Mouse (Mus musculus): ENCODE measurements around the gene Aqp2. TPM values are rescaled to one million over a fixed set of nuclear protein-coding genes. Genes with fewer than 3 reads are reported as not detected.

Aqp2 gene
- total RNA-seq (2021) = 0.82 TPM in 1 of 2 replicates, not detected in the other
- long read RNA-seq, partial matches to known transcripts = 0 of 2 reads
- long read RNA-seq, other reads (novel, unspliced or antisense) = 0 of 2 reads

- peak; percentile 28 for DNase-seq
Measured at GRCm38 (mm10) chr15:99578802-99579485, at the start of gene Aqp2. TSS of gene Aqp2 (plus strand) at chr15:99579055.

DNA sequence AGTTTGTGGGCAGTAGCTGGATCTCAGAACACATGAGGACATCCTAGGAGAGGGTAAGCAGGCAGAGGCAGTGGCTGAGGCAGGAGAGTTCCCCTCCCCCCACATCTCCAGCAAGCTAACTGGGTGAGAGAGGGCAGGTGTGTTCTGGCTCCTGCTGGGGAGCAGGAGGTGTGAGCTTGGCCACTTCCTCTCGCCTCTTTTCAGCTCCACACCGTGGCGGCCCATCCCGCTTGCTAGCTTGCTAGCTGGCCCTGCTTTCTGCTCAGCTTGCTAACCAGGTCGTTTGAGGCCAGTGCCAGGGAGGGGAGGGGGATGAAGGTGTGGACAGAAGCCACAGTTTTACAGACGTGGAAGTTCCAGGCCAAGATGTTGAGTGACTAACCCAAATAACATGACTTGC is 47.7 kb upstream of the Aqp2 start:
- DNase-seq = no peak

DNA sequence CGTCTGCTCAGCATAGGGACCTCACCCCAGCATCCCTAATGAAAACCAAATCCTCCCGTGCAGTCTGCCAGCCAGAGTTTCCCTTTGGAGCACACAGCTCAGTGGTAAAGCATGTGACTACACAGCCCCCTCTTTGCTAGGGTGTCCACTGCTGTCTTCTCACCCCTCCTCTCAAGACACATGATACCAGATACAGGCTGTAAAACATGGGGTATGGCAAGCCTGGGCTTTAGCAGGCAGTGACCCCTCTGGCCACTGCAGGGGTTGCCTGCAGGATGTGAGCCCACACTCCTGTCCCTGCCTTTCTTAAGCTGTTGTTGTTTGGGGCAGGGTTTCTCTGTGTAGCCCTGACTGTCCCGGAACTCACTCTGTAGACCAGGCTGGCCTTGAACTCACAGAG is 46.8 kb upstream of the Aqp2 start:
- DNase-seq = no peak

- DNase-seq = no peak
Measured at GRCm38 (mm10) chr15:99536889-99537862, 41.7 kb upstream of the Aqp2 start.

DNA sequence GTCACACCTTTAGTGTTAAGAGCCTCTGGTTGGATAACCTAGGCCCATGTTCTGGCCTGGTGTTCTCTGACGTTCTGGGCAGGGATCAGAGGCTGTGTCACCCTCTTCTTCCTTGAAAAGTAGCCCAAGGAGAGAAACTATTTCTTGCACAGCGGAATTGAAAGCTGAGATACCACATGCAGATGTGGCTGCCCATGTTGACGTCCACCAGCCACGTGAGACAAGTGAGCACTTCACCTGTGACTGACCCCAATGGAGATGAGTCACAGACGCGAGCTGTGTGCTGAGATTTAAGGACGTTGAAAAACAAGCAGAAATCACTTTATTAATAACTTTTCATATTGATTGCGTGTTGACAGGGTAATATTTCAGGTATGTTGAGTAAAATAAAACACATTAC is 39.0 kb upstream of the Aqp2 start:
- DNase-seq = no peak

GRCm38 (mm10) chr15:99544047-99544446 is 34.8 kb upstream of the Aqp2 start:
- no peak for DNase-seq

GRCm38 (mm10) chr15:99546596-99546995 is 32.3 kb upstream of the Aqp2 start:
- DNase-seq = no peak

GRCm38 (mm10) chr15:99547732-99548131 is 31.1 kb upstream of the Aqp2 start:
- no peak for DNase-seq

- no peak for DNase-seq
Measured at GRCm38 (mm10) chr15:99549901-99550300, 29.0 kb upstream of the Aqp2 start.

DNA sequence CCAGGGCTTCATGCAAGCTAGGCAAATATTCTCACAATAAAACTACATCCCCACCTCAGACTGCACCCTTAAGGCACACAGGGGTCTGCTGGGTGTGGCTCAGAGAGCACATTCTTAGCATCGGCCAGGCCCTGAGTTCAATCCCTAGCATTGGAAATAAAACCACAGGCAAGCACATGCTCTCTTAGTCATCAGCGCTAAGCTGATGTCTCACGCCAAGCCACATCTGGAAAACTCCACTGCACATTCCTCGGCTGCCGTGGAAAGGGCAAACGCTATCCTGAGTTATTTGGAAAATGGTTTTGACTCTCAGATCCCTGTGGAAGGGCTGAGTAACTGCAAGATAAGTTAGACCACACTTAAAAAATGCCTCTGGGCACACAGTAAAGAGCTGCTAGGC is 25.1 kb upstream of the Aqp2 start:
- no peak for DNase-seq

- no peak for DNase-seq
Measured at GRCm38 (mm10) chr15:99558947-99559346, 19.9 kb upstream of the Aqp2 start.

- DNase-seq = no peak
Measured at GRCm38 (mm10) chr15:99560246-99560645, 18.6 kb upstream of the Aqp2 start.

- no peak for DNase-seq
Measured at GRCm38 (mm10) chr15:99567371-99567770, 11.5 kb upstream of the Aqp2 start.

GRCm38 (mm10) chr15:99568682-99569081 is 10.2 kb upstream of the Aqp2 start:
- no peak for DNase-seq

GRCm38 (mm10) chr15:99569123-99569522 is 9.7 kb upstream of the Aqp2 start:
- DNase-seq = no peak

GRCm38 (mm10) chr15:99583463-99584344 is 4.8 kb downstream of the Aqp2 start:
- DNase-seq = peak; percentile 33

DNA sequence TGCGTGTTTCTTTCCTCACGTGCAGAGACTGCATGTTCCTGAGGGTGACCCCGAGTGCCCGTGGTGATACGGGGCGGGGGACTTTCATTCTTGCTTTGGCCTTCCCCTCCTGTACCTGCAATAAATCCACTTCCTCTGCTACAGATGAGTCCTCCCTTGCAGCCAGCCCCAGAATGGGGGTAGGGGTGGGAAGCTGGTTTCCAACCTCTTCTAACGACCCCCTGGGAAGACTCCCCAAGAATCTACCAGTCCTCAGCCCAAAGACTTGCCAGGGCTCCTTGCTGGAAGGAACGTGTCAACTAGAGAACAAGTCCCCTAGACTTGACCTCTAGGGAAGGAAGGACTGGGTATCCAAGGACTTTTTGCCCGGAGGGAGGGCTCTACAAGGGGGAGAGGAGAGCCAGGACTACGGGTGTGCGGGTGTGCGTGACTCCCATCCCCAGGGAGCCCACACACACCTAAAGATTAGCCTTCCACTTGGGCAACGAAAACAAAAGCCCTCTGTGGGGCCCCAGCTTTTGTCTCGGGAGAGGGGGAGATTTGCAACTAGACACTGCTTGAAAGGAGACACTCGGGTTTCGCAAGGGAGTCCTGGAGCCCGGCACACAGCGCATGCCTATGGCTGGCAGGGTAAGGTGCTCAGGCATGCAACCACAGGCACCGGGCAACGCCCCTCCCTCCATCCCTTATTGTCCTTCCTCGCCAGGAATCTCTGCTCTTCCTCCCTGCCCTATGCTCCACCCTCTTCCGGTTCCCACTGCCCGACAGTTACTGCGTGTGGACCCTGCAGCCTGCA is 5.8 kb downstream of the Aqp2 start:
- DNase-seq = no peak

- DNase-seq = peak; percentile 37
Measured at GRCm38 (mm10) chr15:99585741-99586140, 6.9 kb downstream of the Aqp2 start.

DNA sequence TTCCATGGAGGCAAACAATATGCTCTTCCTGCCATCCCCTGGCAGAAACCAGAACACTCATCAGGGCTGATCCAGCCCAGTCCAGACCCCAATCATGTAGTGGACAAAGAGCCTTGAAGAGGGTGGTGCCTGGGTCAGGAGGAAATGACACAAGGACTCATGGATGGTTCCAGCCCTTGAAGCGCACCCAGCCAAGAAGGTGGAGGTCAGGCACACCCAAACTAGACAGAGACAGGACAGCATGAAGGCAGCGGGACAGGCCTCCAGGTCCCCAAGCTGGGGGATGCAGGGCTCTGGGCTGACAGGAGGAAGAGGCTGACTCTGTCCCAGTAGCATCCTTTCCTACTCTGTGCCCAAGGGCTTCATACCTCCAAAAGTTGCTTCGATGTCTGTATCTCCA is 7.7 kb downstream of the Aqp2 start:
- DNase-seq = no peak

DNA sequence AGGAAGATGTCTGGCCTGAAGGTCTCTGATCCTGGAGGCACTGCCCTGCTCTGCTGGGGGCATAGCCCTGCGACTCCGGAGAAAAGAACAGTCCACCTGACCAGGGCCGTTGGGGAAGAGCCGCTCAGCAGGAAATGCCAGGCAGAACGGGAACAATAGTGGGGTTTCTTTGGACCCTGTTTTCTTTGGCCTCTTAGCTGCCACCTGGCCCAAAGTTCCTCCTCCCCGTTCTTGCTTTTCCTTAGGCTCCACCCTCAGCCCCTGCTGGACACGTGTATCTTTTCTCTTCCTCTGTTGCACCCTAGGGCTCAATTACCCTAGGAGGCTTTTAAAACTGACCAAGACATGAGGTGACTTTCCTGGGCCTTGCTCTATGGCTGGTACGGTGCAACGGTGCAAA is 10.4 kb downstream of the Aqp2 start:
- no peak for DNase-seq

DNA sequence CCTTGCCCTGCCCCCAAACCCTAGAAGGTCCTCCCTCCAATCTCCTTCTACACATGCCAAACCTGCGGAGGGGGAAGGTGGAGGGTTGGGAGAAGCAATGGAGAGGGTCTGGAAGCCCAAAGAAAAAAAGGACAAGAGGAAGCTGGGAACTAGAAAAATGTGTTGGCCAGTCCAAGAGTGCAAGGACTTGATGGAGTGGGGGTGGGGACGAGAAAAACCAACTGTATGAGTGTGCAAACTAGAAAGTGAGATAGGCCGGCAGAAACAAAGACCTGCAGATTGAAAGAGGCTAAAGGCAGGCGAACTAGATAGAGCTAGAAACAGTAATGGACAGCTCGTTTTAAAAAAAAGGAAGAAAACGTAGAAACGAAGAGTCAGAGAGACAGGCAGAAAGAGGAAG is 10.8 kb downstream of the Aqp2 start:
- DNase-seq = no peak

All from adrenal gland, postnatal 25 days (tissue).